Mouse (Mus musculus): ENCODE data around the gene Birc6.

Gene Birc6

DNA sequence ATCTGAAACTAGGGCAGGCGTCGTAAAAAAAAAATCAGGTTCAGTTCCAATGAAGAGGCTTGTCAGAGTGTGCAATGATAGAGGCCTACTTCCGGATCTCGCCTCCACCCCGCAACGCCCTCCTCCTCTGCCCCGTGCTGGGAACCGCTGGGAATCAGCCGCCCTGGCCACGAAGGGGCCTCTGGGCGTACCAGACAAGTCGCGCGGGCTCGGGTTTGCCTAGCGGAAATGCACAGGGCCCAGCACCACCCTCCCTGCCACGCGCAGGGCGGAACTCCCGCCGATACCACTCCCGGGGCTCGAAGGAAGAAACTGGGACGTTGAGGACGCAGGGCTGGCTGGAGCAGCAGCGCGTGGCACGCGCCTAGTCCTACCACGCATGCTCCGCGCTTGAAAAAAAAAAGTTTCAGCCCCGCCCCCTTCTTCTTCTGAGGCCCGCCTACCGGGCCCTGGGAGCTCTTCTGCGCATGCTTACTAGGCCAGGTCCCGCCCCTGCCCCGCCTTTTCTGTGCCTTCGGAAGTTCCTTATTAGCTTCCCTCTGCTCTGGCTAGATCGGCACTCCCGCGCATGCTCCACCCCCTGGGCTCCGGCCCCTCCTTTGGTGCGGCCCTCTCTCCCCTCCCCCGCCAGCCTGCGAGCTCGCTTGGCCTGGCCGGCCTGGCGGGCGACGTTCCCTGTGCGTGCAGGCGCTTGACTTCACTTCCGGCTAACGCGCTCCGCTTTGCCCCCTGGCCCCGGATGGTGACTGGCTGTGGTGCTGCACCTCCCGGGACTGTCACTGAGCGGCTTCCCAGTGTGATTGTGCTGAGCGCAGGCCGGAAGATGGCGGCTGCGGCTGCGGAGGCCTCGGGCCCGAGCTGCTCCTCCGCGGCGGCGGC, at the start of gene Birc6:
TSS of gene Birc6 (plus strand) at position 567 of the 879 bp plus-strand sequence.
- DNase-seq (ENCODE audit: low spot score), result peak; percentile 99

DNA sequence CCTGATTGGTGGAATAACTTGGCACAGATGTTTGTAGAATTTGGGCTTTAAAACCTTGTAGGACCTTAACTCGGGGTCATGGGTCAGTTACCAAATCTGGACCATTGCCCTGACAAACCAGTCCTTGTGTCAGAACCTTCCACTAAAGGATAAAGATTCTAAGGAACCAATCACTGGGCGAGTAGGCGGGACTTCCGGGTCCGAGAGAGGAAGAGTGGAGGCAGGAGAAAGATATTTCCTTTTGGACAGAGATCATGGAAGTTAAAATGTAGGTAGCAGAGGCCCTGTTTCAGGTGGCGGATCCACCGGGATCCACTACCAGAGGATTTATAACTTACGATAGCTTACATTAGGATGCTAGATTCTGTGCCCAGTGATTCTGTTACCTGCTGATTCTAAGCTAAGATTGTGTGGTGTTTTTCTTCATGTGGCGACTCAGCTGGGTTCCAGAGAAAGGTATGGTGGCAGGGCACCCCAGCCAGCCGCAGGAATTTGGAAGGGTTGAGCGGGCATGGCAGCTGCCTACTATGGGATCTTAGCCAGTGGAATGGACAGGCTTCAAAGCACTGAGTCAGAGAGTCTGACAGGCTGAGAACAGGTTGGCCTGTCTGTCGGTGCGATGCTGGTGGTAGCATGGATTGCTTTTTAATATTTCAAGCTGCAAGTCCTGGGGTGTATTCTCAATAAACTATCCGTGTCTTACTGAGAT, 47.6 kb upstream of the Birc6 start:
- no peak for DNase-seq (ENCODE audit: low spot score)

DNA sequence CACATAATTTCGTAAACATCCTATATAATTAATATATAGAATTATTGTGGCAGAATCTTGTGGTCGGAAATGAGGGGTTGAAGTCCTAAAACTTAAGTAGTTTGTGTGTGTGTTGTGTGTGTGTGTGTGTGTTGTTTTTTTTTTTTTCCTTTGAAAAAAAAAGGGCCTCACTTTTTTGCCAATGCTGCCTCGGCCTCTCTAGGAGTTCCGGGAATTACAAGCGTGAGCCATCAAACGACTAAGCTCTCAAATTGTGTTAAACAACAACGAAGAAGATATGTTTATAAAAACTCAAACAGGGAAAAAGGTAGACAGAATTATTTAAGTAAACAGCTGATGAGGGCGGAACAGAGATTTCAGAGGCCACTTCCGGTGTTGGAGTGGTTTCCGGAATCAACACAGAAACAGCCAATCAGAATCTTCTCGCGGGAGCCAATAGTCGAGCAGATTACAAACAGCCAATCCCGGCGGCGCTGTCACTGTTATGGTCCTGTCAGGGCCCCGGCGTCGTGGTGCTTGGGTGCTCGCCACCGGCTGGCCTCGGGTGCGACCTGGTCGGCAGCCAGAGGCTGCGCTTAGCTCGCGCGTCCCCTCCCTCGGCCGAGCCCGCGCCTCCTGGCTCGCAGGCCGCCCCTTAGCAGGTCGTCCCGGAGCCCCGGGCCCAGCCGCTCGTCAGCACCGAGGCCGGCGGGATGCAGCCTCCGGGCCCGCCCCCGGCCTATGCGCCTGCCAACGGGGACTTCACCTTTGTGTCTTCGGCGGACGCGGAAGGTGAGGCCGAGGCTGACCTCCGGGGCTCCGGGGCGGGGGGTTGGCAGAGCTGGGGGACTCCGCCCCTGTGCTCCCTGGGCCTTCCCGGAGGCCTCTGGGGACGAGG, 38.8 kb upstream of the Birc6 start, which contains the start of gene Yipf4:
TSS of gene Yipf4 (plus strand) at position 470 of the 877 bp plus-strand sequence.
- DNase-seq (ENCODE audit: low spot score), result peak; percentile 74

DNA sequence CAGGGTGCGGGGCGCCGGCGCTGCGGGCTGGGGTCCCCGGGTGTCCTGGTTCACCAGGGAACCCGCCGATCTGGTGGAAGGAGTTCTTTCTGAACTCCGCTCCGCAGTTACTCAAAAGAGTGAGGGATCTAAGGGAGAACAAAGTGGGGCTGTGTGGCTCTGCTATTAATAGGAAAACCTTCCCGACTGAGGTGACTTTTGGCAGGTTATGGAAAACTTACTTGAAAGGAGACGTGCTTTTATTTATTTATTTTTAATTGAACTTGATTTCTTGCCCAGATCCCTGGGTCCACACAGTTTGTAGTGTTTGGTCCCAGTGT, 38.2 kb upstream of the Birc6 start:
- no peak for DNase-seq (ENCODE audit: low spot score)

DNA sequence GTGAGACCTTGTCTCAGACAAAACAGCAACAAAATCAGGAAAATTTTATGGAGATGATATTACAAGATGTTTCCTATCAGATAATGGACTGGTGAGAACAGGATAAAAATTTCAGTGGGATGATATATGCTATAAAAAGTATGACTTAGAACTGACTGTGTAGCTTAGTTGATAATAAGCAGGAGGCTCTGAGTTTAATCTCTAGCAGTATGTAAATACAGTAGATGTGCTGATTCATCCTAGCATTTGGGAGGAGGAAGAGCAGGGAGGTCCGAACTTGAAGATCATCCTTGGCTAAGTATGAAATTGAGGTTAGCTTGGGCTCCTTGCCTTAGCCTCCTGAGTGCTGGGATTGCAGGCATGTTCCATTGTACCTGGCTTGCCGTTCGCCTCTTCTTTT, 36.5 kb upstream of the Birc6 start:
- no peak for DNase-seq (ENCODE audit: low spot score)

DNA sequence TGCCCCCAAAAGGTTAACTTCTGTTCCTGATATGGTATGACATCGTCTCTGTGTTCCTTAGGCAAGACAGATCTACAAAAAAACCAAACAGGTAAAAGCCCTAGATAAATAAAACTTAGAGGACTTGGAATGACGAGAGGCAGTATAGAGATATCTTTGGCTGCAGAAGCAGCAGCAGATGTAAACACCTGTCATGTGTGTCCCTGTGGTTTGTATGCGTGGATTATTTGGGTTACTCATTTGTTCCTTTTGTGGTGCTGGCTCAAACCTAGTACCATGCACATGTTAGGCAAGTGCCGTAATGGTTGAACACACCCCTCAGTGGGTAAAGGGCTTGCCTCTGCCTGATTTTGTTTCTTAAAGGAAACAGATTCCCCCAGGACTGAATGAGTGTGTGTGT, 27.9 kb upstream of the Birc6 start:
- DNase-seq (ENCODE audit: low spot score), result no peak

DNA sequence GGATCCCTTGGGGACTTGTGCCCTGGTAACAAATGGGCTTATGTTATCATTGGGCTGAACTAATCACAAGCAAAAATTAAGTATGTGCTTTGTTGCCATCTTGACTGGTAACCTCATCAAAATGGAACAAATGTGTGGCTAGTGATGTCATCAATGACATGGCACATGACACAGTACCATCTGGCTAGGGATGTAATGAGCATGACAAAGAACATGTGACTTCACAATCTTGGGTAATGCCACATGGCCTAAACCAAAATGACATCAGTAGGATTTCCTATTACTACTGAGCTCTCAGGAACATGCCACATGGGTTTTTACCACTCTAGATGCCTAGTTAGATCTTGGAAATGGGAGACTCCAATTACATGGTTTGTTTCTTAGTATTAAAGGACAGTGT, 27.0 kb upstream of the Birc6 start:
- DNase-seq (ENCODE audit: low spot score), result no peak

DNA sequence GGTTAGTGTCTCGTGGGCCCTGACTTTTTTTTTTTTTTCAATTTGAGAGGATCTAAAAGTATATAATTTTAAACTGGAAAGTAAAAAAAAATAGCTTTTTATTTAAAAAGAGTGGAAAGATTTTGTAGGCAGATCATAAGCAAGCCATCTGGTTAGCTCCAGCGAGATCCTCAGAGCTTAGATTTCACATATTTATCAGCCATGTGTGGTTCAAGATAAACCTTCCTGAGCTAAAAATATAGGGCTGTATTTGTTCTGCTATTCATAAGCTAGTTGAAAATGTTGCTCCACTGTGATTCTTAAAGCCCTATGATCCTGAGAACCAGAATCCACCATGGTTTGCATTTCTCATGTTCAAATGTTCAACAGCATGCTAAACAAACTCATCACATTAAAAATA, 20.2 kb upstream of the Birc6 start:
- DNase-seq (ENCODE audit: low spot score), result no peak

DNA sequence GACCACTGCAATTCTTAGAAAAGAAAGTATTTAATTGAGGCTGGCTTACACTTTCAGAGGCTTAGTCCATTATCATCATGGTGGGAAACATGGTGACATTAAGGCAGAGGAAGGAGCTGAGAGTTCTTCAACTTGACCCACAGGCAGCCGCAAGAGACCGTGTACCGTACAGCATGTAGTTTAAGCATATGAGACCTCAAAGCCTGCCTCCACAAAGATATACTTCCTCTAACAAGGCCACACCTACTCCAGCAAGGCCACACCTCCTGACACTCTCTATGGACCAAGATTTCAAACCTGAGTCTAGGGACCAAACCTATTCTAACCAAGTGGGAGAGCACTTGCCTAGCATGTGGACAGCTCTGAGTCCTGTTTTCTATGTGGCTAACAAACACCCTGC, 19.5 kb upstream of the Birc6 start:
- DNase-seq (ENCODE audit: low spot score), result no peak

DNA sequence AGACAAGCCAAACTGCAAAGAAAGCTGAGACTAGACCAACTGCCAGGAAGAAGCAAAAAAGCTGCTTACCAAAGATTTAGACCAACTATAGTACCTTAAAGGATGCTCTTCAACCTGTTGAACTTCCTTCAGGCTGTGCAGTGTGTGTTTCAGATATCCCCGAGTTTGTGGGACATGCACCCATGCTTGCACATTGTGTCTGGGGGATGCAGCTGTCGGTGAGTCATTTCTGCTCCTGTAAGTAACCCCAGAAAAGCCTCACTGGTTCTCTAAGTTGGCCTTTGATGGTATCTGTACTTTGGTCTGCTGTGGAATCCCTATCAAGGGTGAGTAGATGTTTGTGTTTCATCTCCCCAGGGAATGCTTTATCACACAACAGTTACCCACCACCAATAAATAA, 15.8 kb upstream of the Birc6 start:
- no peak for DNase-seq (ENCODE audit: low spot score)

DNA sequence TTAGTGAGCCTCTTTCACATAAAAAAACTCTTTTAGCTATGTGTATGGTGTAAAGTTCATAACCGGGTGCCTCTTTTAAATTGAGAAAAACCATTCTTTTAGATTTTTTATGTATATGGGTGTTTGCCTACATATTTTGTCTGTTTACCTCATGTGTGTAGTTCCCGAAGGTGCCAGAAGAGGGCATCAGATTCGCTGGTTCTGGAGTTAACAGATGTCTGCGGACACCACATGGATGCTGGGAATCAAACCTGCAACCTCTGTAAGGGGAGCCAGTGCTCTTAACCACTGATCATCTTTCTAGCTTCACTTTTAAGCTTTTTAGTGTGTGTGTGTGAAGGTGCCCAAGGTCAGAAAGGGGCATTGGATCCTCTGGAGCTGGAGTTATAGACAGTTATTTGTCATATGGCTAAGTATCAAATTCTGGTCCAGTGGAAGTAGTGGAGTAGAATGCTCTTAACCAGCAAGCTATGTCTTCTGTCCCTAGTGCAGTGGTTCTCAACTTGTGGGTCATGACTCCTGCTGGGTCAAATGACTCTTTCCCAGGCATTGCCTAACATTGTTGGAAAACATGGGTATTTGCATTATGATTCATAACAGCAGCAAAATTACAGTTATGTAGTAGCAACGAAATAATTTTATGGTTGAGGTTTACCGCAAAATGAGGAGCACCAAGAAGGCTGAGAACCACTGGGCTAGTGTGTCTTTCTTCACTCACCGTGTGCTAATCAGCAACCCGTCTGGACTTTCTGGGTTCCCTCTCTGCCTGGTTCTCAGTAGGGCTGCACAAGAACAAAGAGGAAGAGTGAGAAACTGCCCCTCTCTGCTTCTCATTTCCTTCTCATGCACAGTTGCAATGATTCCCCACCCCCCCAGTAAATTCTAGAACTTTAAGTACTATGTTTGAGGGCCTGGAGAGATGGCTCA, 5.0 kb upstream of the Birc6 start:
- DNase-seq (ENCODE audit: low spot score), result no peak

DNA sequence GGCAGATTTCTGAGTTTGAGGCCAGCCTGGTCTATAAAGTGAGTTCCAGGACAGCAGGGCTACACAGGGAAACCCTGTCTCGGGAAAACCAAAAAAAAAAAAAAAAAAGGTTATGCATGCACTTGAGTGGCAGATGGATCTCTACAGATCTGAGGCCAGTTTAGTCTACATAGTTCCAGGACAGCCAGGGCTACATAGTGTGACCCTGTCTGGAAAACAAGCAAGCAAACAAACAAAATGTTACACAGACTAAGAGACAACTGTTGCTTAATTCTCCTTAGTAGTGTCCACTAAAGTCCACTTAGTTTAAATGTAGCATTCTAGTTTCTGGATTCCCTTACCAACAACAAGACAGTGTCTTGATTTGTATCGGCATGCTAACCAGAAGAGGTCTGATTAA, 2.0 kb upstream of the Birc6 start:
- DNase-seq (ENCODE audit: low spot score), result no peak

DNA sequence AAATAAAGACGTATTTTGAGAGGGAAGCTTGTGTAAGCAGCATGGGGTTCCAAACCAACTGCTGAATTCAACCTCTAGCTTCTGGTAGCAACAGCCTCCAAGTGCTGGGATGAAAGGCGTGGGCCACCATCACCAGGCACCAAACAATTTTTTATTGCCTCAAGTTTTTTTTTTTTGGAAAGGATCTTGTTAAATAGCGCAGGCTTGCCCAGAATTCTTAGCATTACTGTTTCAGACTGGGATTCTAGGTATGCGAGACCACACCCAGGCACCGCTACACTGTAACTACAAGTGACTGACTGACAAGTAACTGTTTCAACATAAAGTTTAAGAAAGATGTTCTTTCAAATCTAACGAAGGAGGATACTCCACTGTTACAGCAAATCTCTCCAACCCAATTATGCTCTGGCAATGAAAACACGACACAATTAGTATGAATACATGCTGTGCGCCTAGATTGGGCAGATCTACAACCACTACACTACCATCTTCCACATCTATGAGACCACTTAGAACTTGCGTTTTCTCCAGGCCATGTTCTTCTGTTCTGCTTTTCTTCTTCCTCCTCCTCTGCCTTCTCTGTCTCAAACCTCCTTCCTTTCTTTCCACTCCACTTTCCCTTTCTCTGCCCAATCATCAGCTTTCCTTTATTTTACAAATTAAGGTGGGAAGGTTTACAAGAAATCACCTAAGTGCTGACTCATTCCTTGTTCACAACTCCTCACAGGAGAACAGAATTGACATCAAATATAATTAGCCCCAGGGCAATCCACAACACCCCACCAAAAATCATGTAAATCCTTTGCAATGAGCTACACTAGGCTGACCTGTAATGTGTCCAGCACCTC, 1.1 kb upstream of the Birc6 start:
- no peak for DNase-seq (ENCODE audit: low spot score)

DNA sequence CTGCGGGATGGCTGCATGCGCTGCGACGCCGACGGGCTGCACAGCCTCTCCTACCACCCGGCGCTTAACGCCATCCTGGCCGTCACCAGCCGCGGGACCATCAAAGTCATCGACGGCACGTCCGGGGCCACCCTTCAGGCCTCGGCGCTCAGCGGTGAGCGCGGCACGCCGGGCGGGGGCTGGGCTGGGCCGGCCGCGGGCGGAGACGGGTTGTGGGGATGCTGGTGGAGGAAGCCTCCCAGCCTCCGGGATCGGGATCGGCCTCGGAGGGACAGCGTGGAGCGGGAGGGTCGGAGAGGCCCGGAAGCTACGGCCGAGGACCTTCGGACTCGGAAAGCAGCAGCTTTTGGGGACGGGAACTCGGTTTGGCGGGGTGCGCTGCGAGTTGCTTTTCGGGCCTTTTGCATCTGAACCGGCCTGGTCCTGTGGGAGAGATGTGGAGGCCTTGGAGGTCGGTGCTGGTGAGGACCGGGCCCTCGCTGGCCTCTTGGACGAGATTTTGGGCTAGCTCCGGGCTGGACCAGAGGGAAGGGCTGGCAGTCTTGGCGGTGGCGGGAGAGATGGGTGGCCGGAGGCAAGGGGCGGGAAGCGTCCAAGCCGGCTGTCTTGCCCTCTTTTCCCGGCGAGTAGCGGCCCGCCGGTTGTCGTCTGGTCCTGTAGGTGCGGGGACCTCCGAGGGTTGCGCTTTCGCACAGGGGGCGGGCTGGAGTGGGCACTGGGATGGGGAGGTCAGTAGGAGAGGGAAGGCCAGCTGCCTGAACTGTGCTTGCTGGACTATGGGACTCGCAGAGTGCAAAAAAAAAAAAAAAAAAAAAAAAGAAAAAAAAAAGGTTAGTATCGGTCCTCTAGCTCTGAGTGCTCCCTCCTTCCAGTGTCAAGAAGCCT, 795 bp downstream of the Birc6 start:
- peak; percentile 13 for DNase-seq (ENCODE audit: low spot score)

DNA sequence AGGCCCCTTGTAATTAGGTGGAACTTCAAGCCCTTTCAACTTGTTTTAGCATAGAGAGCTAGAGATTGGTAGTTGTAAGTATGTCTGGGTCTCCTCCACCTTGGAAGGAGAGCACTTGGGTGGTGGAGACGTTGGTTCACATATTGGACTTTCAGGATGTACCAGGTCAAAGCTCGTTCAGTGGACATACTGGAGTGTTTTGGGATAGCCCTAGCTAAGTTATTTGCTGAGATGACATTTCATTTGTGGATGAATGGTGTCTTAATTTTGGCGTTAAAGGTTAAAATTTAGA, 1.4 kb downstream of the Birc6 start:
- no peak for DNase-seq (ENCODE audit: low spot score)

DNA sequence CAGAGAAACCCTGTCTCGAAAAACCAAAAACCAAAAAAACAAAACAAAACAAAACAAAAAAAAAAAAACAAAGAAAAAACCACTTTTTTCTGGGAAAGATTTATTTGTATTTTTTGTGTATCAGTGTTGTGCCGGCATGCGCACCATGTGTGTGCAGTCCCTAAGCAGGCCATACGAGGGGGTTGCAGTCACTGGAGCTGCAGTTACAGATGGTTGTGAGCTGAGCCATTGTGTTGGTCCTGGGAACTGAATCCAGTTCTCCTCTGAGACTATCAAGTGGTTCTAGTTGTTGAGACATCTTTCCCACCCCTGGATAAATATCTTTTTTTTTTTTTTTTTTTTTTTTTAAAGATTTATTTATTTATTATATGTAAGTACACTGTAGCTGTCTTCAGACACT, 6.9 kb downstream of the Birc6 start:
- DNase-seq (ENCODE audit: low spot score), result no peak

DNA sequence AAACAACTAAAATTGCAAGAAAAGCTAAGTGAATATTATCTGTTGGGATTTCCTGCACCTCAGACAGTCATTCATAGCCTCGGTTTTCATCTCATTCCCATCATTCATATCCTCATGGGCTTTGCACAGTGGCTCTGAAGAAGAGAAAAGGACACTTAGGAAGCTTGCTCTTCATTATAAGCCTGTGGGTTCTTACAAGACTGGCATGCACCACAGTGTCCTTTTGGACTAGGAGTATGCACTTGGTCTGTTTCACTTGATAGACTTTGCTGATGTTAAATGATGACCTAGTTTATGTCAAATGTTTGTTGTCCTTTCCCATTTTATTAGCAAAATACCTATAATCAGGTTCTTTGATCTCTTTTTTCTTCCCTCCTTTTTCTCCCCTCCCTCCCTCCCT, 9.4 kb downstream of the Birc6 start:
- no peak for DNase-seq (ENCODE audit: low spot score)

DNA sequence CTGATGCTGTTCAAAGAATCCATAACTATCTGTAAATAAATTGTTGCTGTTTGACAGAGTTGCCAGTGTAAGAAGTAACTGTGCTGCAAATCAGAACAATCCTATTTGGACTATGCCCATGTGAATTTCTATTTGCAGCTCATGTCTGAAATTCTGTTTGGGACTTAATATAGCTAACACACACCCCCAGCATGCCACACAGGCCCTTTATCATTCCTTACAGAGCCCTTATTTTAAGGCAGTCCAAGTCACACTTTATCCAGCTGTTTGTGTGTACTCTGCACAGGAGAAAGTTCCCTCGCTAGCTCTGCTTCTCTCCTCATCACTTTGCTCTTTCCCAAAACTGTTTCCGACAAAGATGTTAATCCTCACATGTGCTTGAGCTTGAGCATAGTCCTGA, 15.5 kb downstream of the Birc6 start:
- DNase-seq (ENCODE audit: low spot score), result no peak

DNA sequence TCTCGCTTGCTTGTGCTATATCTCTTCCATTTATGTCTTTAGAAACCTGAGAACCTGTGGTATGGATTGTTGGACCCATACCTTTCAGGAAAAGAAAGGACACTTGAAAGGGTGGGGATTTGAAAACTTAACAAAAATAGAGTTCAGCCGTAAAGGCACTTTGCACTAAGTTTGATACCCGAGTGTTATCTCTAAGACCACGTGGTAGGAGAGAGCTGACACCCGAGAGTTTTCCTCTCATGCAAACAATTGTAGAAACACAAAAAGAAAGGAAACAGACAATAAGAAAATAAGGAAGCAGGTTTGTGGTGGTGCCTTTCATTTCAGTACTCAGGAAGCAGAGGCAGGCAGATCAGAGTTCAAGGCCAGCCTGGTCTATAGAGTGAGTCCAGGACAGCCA, 26.0 kb downstream of the Birc6 start:
- DNase-seq (ENCODE audit: low spot score), result no peak

DNA sequence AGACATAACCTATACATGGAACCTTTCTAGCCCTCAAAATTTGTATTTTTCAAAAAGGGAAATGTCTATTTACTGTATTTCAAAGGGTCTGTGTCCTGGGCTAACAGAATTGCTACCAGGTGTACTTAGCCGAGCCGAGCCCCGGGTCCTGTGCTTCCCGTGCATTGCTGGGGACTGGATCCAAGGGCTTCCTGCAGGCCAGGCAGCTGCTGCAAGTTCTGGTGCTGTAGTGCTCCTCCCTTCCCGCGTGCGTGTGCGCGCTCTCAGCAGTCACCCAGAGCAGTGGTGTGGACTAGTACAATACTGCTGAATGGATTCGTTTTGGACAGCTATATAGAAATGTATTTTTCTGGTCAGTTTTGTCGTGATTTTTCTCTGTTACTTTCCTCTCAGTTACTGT, 31.8 kb downstream of the Birc6 start:
- no peak for DNase-seq (ENCODE audit: low spot score)
